Mouse (Mus musculus): ENCODE data around the gene Hcn2. TPM values are rescaled to one million over a fixed set of nuclear protein-coding genes. Genes with fewer than 3 reads are reported as not detected.
"Not testable (repeated sequence)": the region's sequence is repeated elsewhere in the genome, so short reads cannot be mapped to it uniquely, and the experiment has no call there.

Gene Hcn2
- total RNA-seq, 2 experiments from 2014 or later, result 0.47 to 0.84 TPM

- intact Hi-C loops (cut with DNase I), result no loop called here
Measured at GRCm38 (mm10) chr10:79740863-79741262, 24.4 kb downstream of the Hcn2 start.

GRCm38 (mm10) chr10:79743161-79743560 is 26.7 kb downstream of the Hcn2 start:
- no peak for TF ChIP-seq CTCF (IDR thresholded peaks at IDR 0.05)
- no peak for DNase-seq
- Histone ChIP-seq H3K4me3 (no peak overlapping the region), H3K27ac (no peak overlapping the region)
- intact Hi-C loops (cut with DNase I), result no loop called here

More at GRCm38 (mm10) chr10:79740863-79741262, 24.4 kb downstream of the Hcn2 start:
- Histone ChIP-seq H3K27ac (no peak overlapping the region), H3K4me3 (no peak overlapping the region)
- no peak for DNase-seq
- peak; percentile 35; the same call in 1 of the 2 replicates for TF ChIP-seq CTCF (IDR thresholded peaks at IDR 0.05)

- Histone ChIP-seq H3K4me3 (no peak overlapping the region), H3K27ac (no peak overlapping the region)
- TF ChIP-seq CTCF (IDR thresholded peaks at IDR 0.05), result no peak
- no peak for DNase-seq
- intact Hi-C loops (cut with DNase I), result no loop called here
Measured at GRCm38 (mm10) chr10:79743650-79744365, 27.4 kb downstream of the Hcn2 start.

DNA sequence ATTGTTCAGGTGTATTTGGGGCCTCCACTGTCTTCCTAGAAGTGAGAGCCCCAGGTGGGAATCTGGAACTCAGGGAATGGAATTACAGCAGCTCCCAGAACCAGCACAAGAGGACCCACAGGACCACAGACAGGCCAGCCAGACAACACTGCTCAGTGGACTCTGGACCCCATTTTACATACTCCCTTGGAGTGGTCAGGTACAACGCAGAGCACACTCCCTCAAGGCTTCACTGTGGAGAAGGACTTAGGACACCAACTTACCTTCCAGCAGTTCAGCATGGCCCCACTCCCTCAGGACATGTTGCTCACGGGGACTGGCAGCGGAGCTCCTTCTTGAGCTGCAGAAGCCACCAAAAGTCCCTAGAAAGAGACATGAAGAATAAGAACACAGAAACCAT is 29.0 kb downstream of the Hcn2 start:
- no peak overlapping the region for H3K27ac ChIP-seq
- peak overlapping the region; percentile 95 for H3K4me3 ChIP-seq
- no peak for TF ChIP-seq CTCF (IDR thresholded peaks at IDR 0.05)
- no peak for DNase-seq
- intact Hi-C loops (cut with DNase I), result no loop called here

DNA sequence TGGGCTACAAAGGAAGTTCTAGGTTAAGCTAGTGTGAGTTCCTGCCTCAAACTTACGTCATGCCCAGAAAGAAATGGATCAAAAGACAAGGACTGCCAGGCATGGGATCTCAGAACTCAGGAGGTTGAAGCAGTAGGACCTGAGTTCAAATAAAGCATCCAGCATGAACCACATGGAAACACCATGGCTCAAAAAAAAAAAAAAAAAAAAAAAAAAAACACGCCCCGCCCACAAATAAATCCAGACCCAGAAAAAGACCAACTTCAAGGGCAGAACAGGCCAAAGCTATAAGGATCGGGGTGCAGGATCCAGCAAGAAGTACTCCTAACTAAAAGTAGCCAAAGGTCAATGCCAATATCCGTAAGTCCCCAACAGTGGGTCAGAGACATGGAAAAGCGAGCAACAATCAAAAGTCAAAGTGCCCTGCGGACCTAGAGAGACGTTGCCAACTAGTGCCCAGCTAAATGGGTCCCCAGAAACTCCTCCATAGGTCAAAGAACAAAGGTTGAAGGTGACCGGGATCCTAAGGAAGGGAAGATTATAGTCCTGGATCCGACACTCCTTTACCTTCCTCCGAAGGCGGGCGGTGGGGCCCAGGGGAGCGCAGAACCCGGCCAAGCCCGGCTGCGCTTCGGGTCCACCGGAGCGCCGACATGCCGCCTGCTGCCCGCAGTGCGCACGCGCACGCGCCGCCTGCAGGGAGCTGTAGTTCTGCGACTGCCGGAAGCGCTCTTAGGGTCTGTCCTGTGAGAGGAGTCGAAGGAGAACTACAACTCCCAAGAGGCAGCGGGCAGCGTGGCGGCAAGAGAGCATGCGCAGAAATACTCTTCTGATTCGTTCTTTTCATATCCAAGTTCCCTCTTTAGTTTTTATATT is 29.7 kb downstream of the Hcn2 start, which contains the start of gene Polrmt:
Gene Polrmt, minus strand, starts transcription at position 684 of the 876 bp plus-strand sequence.
- DNase-seq, result peak; percentile 97
- TF ChIP-seq CTCF (IDR thresholded peaks at IDR 0.05), result peak; percentile 57
- Histone ChIP-seq H3K4me3 (peak within 1 kb of the TSS; percentile 95), H3K27ac (peak within 1 kb of the TSS; percentile 88)
- intact Hi-C loops (cut with DNase I), result no loop called here

DNA sequence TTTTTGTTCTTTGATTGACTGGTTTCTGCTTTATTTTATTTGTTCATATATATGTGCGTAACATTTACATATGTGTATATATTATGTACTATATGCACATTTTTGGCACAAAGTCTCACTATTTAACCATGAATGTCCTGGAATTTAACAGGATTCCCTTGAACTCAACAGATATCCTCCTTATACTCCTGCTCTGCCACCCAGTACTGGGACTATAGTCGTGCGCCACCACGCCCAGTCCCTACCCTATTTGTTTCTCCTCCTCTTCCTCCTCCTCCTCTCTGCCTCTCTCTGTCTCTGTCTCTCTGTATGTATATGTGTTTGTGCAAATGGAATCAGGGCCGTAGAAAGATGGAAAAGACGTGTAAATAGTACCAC is 30.3 kb downstream of the Hcn2 start:
- intact Hi-C loops (cut with DNase I), result no loop called here

GRCm38 (mm10) chr10:79748496-79748895 is 32.1 kb downstream of the Hcn2 start:
- DNase-seq, result no peak
- intact Hi-C loops (cut with DNase I), result no loop called here

More for the DNA sequence above, 30.3 kb downstream of the Hcn2 start:
- TF ChIP-seq CTCF (IDR thresholded peaks at IDR 0.05), result no peak
- peak overlapping the region; percentile 75 for H3K27ac ChIP-seq
- DNase-seq, result no peak
- H3K4me3 ChIP-seq, result peak overlapping the region; percentile 95

GRCm38 (mm10) chr10:79754856-79755516 is 38.6 kb downstream of the Hcn2 start, which contains the start of gene Fgf22:
Fgf22 (plus strand) TSS chr10:79755076.
- intact Hi-C loops (cut with DNase I), result no loop called here
- no peak for TF ChIP-seq CTCF (IDR thresholded peaks at IDR 0.05)
- peak within 1 kb of the TSS; percentile 55 for H3K4me3 ChIP-seq
- peak; percentile 84 for DNase-seq
- no peak within 1 kb of the TSS for H3K27ac ChIP-seq

More at GRCm38 (mm10) chr10:79748496-79748895, 32.1 kb downstream of the Hcn2 start:
- Histone ChIP-seq H3K27ac (no peak overlapping the region), H3K4me3 (no peak overlapping the region)
- TF ChIP-seq CTCF (IDR thresholded peaks at IDR 0.05), result no peak

DNA sequence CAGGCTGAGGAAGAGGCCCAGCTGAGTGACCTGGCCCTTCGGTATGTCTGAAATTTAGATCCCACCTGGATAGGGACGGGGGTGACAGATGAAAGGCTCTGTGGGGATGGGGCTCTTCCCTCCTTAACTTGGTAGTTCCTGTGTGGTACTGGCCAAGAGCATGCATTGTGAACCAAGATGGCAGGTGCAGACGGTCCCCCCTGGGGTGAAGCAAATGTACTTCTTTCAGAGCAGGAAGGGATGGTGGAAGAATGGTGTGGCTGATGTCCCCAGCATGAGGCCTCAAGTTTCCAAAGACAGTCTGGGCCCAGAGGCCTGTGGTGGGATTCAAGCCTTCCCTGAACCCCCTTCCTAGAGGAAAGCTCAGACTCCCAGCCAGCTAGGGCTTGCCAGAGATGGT is 39.4 kb downstream of the Hcn2 start:
- Histone ChIP-seq H3K4me3 (no peak overlapping the region), H3K27ac (no peak overlapping the region)
- DNase-seq, result no peak
- TF ChIP-seq CTCF (IDR thresholded peaks at IDR 0.05), result no peak
- intact Hi-C loops (cut with DNase I), result no loop called here

GRCm38 (mm10) chr10:79756660-79757059 is 40.2 kb downstream of the Hcn2 start:
- H3K27ac ChIP-seq, result no peak overlapping the region
- DNase-seq, result no peak
- TF ChIP-seq CTCF (IDR thresholded peaks at IDR 0.05), result no peak
- intact Hi-C loops (cut with DNase I), result no loop called here
- H3K4me3 ChIP-seq, result no peak overlapping the region

DNA sequence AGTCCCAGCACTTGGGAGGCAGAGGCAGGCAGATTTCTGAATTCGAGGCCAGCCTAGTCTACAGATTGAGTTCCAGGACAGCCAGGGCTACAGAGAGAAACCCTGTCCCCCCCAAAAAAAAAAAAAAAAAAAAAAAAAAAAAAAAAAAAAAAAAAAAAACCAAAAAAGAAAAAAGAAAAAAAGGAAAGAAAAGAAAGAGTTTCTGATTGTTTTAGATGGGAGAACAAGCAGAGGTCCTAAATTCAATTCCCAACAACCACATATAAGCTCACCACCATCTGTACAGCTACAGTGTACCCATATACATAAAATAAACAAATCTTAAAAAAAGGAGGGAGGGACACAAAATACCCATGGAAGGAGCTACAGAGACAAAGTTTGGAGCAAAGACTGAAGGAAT is 43.2 kb downstream of the Hcn2 start:
- DNase-seq; intact Hi-C loops (cut with DNase I); H3K27ac ChIP-seq; H3K4me3 ChIP-seq: not testable (repeated sequence)

DNA sequence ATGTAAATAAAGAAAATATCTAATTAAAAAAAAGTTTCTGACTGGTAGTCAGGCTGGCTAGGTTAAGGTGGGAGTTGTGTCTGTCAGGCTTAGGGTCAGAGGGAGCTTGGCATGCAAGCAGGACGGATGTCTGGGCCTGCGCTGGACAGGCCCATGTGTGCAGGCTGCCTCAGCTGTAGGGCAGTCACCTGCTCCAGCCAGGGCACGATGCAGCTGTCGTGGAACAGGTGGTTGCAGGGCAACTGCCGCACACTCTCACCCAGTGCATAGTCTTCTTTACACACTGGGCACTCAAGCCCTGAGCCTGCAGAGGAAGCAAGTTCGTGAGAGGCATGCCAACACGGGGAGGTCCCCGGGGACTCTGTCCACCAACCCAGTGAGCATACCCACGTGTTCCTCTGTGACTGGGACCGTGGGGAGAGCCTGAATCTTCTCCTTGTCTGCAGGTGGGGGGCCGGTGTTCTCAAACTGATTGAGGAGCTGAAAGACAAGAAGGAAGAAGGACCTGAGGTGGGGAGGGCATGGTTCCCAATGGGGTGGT is 44.2 kb downstream of the Hcn2 start:
- no peak for DNase-seq
- H3K4me3 ChIP-seq, result no peak overlapping the region
- intact Hi-C loops (cut with DNase I), result no loop called here
- TF ChIP-seq CTCF (IDR thresholded peaks at IDR 0.05), result no peak
- no peak overlapping the region for H3K27ac ChIP-seq
